7 mouse cellular contexts compared by ENCODE assay signal in the genomic region with DNA sequence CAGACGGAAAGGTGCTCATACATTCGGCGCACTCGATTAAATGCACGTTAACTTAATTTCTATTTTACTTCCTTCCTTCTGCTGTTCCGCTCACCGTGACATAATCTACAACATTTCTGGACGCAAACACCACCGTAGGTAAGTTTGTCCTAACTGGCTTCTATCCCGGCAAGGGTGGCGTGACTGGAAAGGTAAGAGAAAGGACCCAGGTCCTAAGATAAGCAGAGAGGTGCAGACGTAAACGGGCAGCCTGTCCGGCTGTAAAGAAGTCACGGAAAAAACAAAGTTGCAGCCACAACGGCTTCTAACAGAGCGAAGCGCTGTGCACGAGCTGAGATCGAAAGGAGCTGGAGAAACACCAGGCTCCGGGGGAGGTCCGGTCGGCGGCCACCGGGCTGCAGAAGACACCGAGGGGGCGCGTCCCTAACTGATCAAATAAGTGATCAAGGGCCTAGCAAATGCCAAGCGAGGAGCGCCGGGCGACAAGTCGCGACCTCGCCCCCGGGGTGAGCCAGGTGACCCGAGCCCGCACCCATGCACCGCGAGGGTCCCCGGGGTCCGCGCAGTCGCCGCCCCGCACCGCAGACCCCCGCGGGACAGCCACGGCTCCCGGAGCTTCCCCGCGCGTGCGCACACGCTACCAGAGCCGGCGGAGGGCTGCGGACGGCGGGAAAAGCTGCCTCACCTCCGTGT. TPM values are rescaled to one million over a fixed set of nuclear protein-coding genes. Genes with fewer than 3 reads are reported as not detected.
DNase-seq lines count a peak whose midpoint lies in the region; ATAC-seq and TF ChIP-seq lines count a peak whose summit lies in the region.

No protein-coding gene starts in this region.

- ATAC-seq in lung, embryonic 14.5 days (ENCODE audit: insufficient read depth) = peak; percentile 79
- ATAC-seq in forebrain, embryonic 14.5 days = peak; percentile 82
- ATAC-seq in liver, embryonic 12.5 days = peak; percentile 58
- peak; percentile 70 for ATAC-seq in stomach, embryonic 14.5 days (ENCODE audit: insufficient number of reproducible peaks, insufficient read depth, low FRiP score, low read depth)

- H3K4me3 ChIP-seq in lung, embryonic 14.5 days (ENCODE audit: low read depth, low read length) = peak overlapping the region; percentile 92
- peak overlapping the region; percentile 89 for H3K4me3 ChIP-seq in brown adipose tissue, adult 24 weeks (ENCODE audit: insufficient read depth, low read depth, low read length)
- H3K4me3 ChIP-seq in forebrain, embryonic 14.5 days (ENCODE audit: low read depth, low read length) = peak overlapping the region; percentile 86
- H3K4me3 ChIP-seq in liver, embryonic 12.5 days = peak overlapping the region; percentile 96
- peak overlapping the region; percentile 93 for H3K4me3 ChIP-seq in stomach, embryonic 14.5 days (ENCODE audit: low read depth, low read length)

- H3K9me3 ChIP-seq in lung, embryonic 14.5 days (ENCODE audit: low read depth, low read length) = no peaks in the 10 kb centered on the region
- H3K9me3 ChIP-seq in forebrain, embryonic 14.5 days (replicated peaks; ENCODE audit: control insufficient read depth, low read length) = no peaks in the 10 kb centered on the region
- no peaks in the 10 kb centered on the region for H3K9me3 ChIP-seq in liver, embryonic 12.5 days (replicated peaks)
- H3K9me3 ChIP-seq in stomach, embryonic 14.5 days (ENCODE audit: control insufficient read depth, low read depth, low read length) = no peaks in the 10 kb centered on the region

- H3K4me1 ChIP-seq in lung, embryonic 14.5 days (ENCODE audit: insufficient read depth) = peaks cover 13% of the 10 kb centered on the region
- peaks cover 6% of the 10 kb centered on the region for H3K4me1 ChIP-seq in brown adipose tissue, adult 24 weeks (ENCODE audit: control insufficient read depth, insufficient read depth, insufficient read length, low read length)
- peaks cover 18% of the 10 kb centered on the region for H3K4me1 ChIP-seq in forebrain, embryonic 14.5 days (ENCODE audit: control insufficient read depth, insufficient read depth, low read length)
- H3K4me1 ChIP-seq in liver, embryonic 12.5 days = peaks cover 31% of the 10 kb centered on the region
- H3K4me1 ChIP-seq in stomach, embryonic 14.5 days (ENCODE audit: control insufficient read depth, insufficient read depth, low read length) = peaks cover 12% of the 10 kb centered on the region

- DNase-seq in lung, embryonic 14.5 days = no peak
- DNase-seq in lung, postnatal 14 days = no peak
- DNase-seq in forebrain, embryonic 14.5 days (ENCODE audit: low spot score) = no peak
- no peak for DNase-seq in T-cell, adult 2 months (ENCODE audit: low spot score)

- H3K36me3 ChIP-seq in lung, embryonic 14.5 days (ENCODE audit: insufficient read depth) = peaks cover 10% of the 10 kb centered on the region; the same call in 1 of the 2 replicates
- H3K36me3 ChIP-seq in forebrain, embryonic 14.5 days (ENCODE audit: control insufficient read depth, insufficient read depth, low read length) = peaks cover 5% of the 10 kb centered on the region; the same call in 1 of the 2 replicates
- H3K36me3 ChIP-seq in liver, embryonic 12.5 days = peaks cover 8% of the 10 kb centered on the region; the same call in 1 of the 2 replicates
- H3K36me3 ChIP-seq in stomach, embryonic 14.5 days (ENCODE audit: control insufficient read depth, insufficient read depth, low read length) = peaks cover 4% of the 10 kb centered on the region; the same call in 1 of the 2 replicates

- H3K27me3 ChIP-seq in lung, embryonic 14.5 days (ENCODE audit: insufficient read depth, low read length) = no peaks in the 10 kb centered on the region
- H3K27me3 ChIP-seq in forebrain, embryonic 14.5 days (replicated peaks; ENCODE audit: control insufficient read depth, insufficient read depth, low read length) = no peaks in the 10 kb centered on the region
- no peaks in the 10 kb centered on the region for H3K27me3 ChIP-seq in liver, embryonic 12.5 days (replicated peaks)
- no peaks in the 10 kb centered on the region for H3K27me3 ChIP-seq in stomach, embryonic 14.5 days (ENCODE audit: control insufficient read depth, insufficient read depth, low read length)

- peak overlapping the region; percentile 91 for H3K9ac ChIP-seq in lung, embryonic 14.5 days
- peak overlapping the region; percentile 86 for H3K9ac ChIP-seq in forebrain, embryonic 14.5 days (ENCODE audit: low read length)
- H3K9ac ChIP-seq in liver, embryonic 12.5 days = peak overlapping the region; percentile 95
- peak overlapping the region; percentile 85 for H3K9ac ChIP-seq in stomach, embryonic 14.5 days (replicated peaks; ENCODE audit: low read depth, low read length)

- no peak for TF ChIP-seq CTCF in lung, embryonic 14.5 days (IDR thresholded peaks at IDR 0.05; ENCODE audit: low read depth)

- H3K27ac ChIP-seq in lung, embryonic 14.5 days (ENCODE audit: low read depth) = peak overlapping the region; percentile 98
- H3K27ac ChIP-seq in brown adipose tissue, adult 24 weeks (replicated peaks; ENCODE audit: low read depth, low read length) = peak overlapping the region; percentile 93
- peak overlapping the region; percentile 93 for H3K27ac ChIP-seq in forebrain, embryonic 14.5 days (ENCODE audit: low read depth, low read length)
- peak overlapping the region; percentile 93 for H3K27ac ChIP-seq in liver, embryonic 12.5 days
- peak overlapping the region; percentile 96 for H3K27ac ChIP-seq in stomach, embryonic 14.5 days (ENCODE audit: low read length)

- WGBS in lung, embryonic 14.5 days = 1% methylated on average over 62 of the region's 62 CpGs
- WGBS in forebrain, embryonic 14.5 days = 1% methylated on average over 54 of the region's 62 CpGs
- under 1% methylated on average over 62 of the region's 62 CpGs for WGBS in liver, embryonic 12.5 days (ENCODE audit: insufficient replicate concordance)
- under 1% methylated on average over 62 of the region's 62 CpGs for WGBS in stomach, embryonic 14.5 days

- H3K4me2 ChIP-seq in lung, embryonic 14.5 days = peak overlapping the region; percentile 95
- H3K4me2 ChIP-seq in forebrain, embryonic 14.5 days (ENCODE audit: low read length) = peak overlapping the region; percentile 97
- peak overlapping the region; percentile 89 for H3K4me2 ChIP-seq in liver, embryonic 12.5 days
- peak overlapping the region; percentile 64 for H3K4me2 ChIP-seq in stomach, embryonic 14.5 days (replicated peaks; ENCODE audit: low read depth, low read length)

RNA-seq across cellular contexts. Expression of a gene that starts 0.7 kb away (rescaled TPM):
- 63.8 and 68.1 TPM in 2 replicates for polyA plus RNA-seq in lung, embryonic 14.5 days (2014; fragmentation: Nextera tagmentation; extraction: Ambion mirVana)
- polyA plus RNA-seq in brown adipose tissue, adult 24 weeks (2012; ENCODE audit: insufficient read depth, insufficient read length, missing spikeins) = 15.9 and 16.4 TPM in 2 replicates
- 70.6 and 78.6 TPM in 2 replicates for polyA plus RNA-seq in forebrain, embryonic 14.5 days (2014; fragmentation: Nextera tagmentation; extraction: Ambion mirVana)
- polyA plus RNA-seq in liver, embryonic 12.5 days (2016; fragmentation: Nextera tagmentation; extraction: Ambion mirVana) = 39.3 and 40.2 TPM in 2 replicates
- polyA plus RNA-seq in stomach, embryonic 14.5 days (2014; fragmentation: Nextera tagmentation; extraction: Ambion mirVana) = 66.6 and 72.3 TPM in 2 replicates

RNA-seq across cellular contexts. Expression of a gene that starts 42.4 kb away (rescaled TPM):
- 0.43 and 0.61 TPM in 2 replicates for polyA plus RNA-seq in lung, embryonic 14.5 days (2014; fragmentation: Nextera tagmentation; extraction: Ambion mirVana)
- polyA plus RNA-seq in brown adipose tissue, adult 24 weeks (2012; ENCODE audit: insufficient read depth, insufficient read length, missing spikeins) = not detected in 2 replicates
- polyA plus RNA-seq in forebrain, embryonic 14.5 days (2014; fragmentation: Nextera tagmentation; extraction: Ambion mirVana) = 1.1 and 1.4 TPM in 2 replicates
- polyA plus RNA-seq in liver, embryonic 12.5 days (2016; fragmentation: Nextera tagmentation; extraction: Ambion mirVana) = 0.24 and 0.26 TPM in 2 replicates
- 0.50 and 0.59 TPM in 2 replicates for polyA plus RNA-seq in stomach, embryonic 14.5 days (2014; fragmentation: Nextera tagmentation; extraction: Ambion mirVana)
